Mouse (Mus musculus) MEL (cell line): ENCODE measurements around the gene Zbtb40. TPM values are rescaled to one million over a fixed set of nuclear protein-coding genes. Genes with fewer than 3 reads are reported as not detected.

Source experiments
- DNase-seq: peaks from one replicate; pipeline ENCODE4 v3.0.0; 2011; ENCODE audit warnings: low read depth, low spot score
- H3K27ac ChIP-seq: 2 replicates; pipeline ENCODE4 v1.5.1; 2012; ENCODE audit warnings: low read depth, mild to moderate bottlenecking, control low read depth, low read length, moderate library complexity; ENCODE audit not compliant: control insufficient read depth
- H3K27me3 ChIP-seq, 2 experiments: fragments of 150-350 bp in 1 of 2; sonication (generic) in 1 of 2; 2 replicates each; pipeline ENCODE4 v1.6.1; 2012; ENCODE audit warnings: low read length in 2 of 2, mild to moderate bottlenecking in 2 of 2, improper control_type of control experiment in 1 of 2, moderate library complexity in 1 of 2; ENCODE audit not compliant: insufficient read depth in 2 of 2, control insufficient read depth in 1 of 2
- H3K36me3 ChIP-seq, 2 experiments: 2 replicates each; pipeline ENCODE4 v1.6.1; 2012 to 2014; ENCODE audit warnings: low read length in 2 of 2, improper control_type of control experiment in 1 of 2, inconsistent platforms in 1 of 2, mild to moderate bottlenecking in 1 of 2; ENCODE audit not compliant: insufficient read depth in 2 of 2, control insufficient read depth in 1 of 2
- H3K4me1 ChIP-seq, 2 experiments: fragments of 150-350 bp in 1 of 2; sonication (generic) in 1 of 2; 2 replicates each; pipeline ENCODE4 v1.6.1; 2012; ENCODE audit warnings: low read length in 2 of 2, improper control_type of control experiment in 1 of 2, mild to moderate bottlenecking in 1 of 2; ENCODE audit not compliant: insufficient read depth in 2 of 2, control insufficient read depth in 1 of 2
- H3K4me3 ChIP-seq, 2 experiments: fragments of 150-350 bp in 1 of 2; sonication (generic) in 1 of 2; 2 replicates each; pipeline ENCODE4 v1.5.1; 2012; ENCODE audit warnings: low read depth in 2 of 2, low read length in 2 of 2, mild to moderate bottlenecking in 2 of 2, moderate library complexity in 2 of 2, control low read depth in 1 of 2, improper control_type of control experiment in 1 of 2; ENCODE audit not compliant: control insufficient read depth in 1 of 2, insufficient read depth in 1 of 2
- H3K79me2 ChIP-seq: 2 replicates; pipeline ENCODE4 v1.6.1; 2012; ENCODE audit warnings: mild to moderate bottlenecking, low read length, moderate library complexity; ENCODE audit not compliant: control insufficient read depth, poor library complexity, insufficient read depth
- H3K9ac ChIP-seq: 2 replicates; pipeline ENCODE4 v1.6.1; 2012; ENCODE audit warnings: low read depth, mild to moderate bottlenecking, control low read depth, low read length, moderate library complexity; ENCODE audit not compliant: control insufficient read depth, poor library complexity, severe bottlenecking
- H3K9me3 ChIP-seq: fragments of 150-350 bp; sonication (generic); replicated peaks from 2 replicates; pipeline ENCODE4 v1.6.1; 2012; ENCODE audit warnings: mild to moderate bottlenecking, low read length, improper control_type of control experiment, moderate library complexity; ENCODE audit not compliant: insufficient read depth
- BHLHE40 ChIP-seq: IDR thresholded peaks from 2 replicates; pipeline ENCODE4 v1.6.1; 2012; ENCODE audit warnings: low read depth, mild to moderate bottlenecking, inconsistent platforms, low read length, improper control_type of control experiment, borderline replicate concordance
- CTCF ChIP-seq, 3 experiments: IDR thresholded peaks in 2 of 3; conservative IDR thresholded peaks in 1 of 3; 2 replicates each; pipeline ENCODE4 v1.5.1; 2011 to 2012; ENCODE audit warnings: low read length in 3 of 3, low read depth in 2 of 3, mild to moderate bottlenecking in 2 of 3, improper control_type of control experiment in 1 of 3, inconsistent platforms in 1 of 3, mixed read lengths in 1 of 3, moderate library complexity in 1 of 3; ENCODE audit not compliant: control insufficient read depth in 1 of 3, insufficient read depth in 1 of 3, poor library complexity in 1 of 3, severe bottlenecking in 1 of 3
- ELF1 ChIP-seq: IDR thresholded peaks from 2 replicates; pipeline ENCODE4 v1.6.1; 2014; ENCODE audit warnings: low read depth, mild to moderate bottlenecking, inconsistent platforms, low read length, improper control_type of control experiment, moderate library complexity
- EP300 ChIP-seq, 2 experiments: IDR thresholded peaks; 2 replicates each; pipeline ENCODE4 v1.6.1; 2011; ENCODE audit warnings: improper control_type of control experiment in 2 of 2, low read length in 2 of 2, low read depth in 1 of 2, mild to moderate bottlenecking in 1 of 2
- ETS1 ChIP-seq: IDR thresholded peaks from 2 replicates; pipeline ENCODE4 v1.6.1; 2012; ENCODE audit warnings: low read depth, mild to moderate bottlenecking, inconsistent platforms, low read length, improper control_type of control experiment, moderate library complexity
- GABPA ChIP-seq: IDR thresholded peaks from 2 replicates; pipeline ENCODE4 v1.6.1; 2012; ENCODE audit warnings: low read depth, mild to moderate bottlenecking, inconsistent platforms, low read length, improper control_type of control experiment, moderate library complexity
- GATA1 ChIP-seq: IDR thresholded peaks from 2 replicates; pipeline ENCODE4 v1.6.1; 2011; ENCODE audit warnings: low read depth, low read length, improper control_type of control experiment
- HCFC1 ChIP-seq: IDR thresholded peaks from 2 replicates; pipeline ENCODE4 v1.6.1; 2012; ENCODE audit warnings: low read depth, mild to moderate bottlenecking, inconsistent platforms, low read length, improper control_type of control experiment, moderate library complexity
- KAT2A ChIP-seq: conservative IDR thresholded peaks from 2 replicates; pipeline ENCODE4 v1.6.1; 2012; ENCODE audit warnings: low read depth, low read length, improper control_type of control experiment, inconsistent platforms
- MAFK ChIP-seq: IDR thresholded peaks from 2 replicates; pipeline ENCODE4 v1.6.1; 2011; ENCODE audit warnings: low read depth, mild to moderate bottlenecking, low read length, improper control_type of control experiment, borderline replicate concordance
- MYC ChIP-seq: IDR thresholded peaks from 2 replicates; pipeline ENCODE4 v1.6.1; 2011; ENCODE audit warnings: low read depth, mild to moderate bottlenecking, low read length, improper control_type of control experiment, moderate library complexity
- NELFE ChIP-seq: IDR thresholded peaks from 2 replicates; pipeline ENCODE4 v1.6.1; 2011; ENCODE audit warnings: low read depth, low read length, improper control_type of control experiment
- NRF1 ChIP-seq: IDR thresholded peaks from 2 replicates; pipeline ENCODE4 v1.6.1; 2014; ENCODE audit warnings: low read depth, mild to moderate bottlenecking, inconsistent platforms, low read length, improper control_type of control experiment, moderate library complexity; ENCODE audit not compliant: poor library complexity, insufficient read depth, severe bottlenecking
- POLR2AphosphoS5 ChIP-seq: IDR thresholded peaks from 2 replicates; pipeline ENCODE4 v1.6.1; 2012; ENCODE audit warnings: low read depth, borderline replicate concordance, mild to moderate bottlenecking, inconsistent platforms, low read length, moderate library complexity, mixed read lengths
- RCOR1 ChIP-seq: IDR thresholded peaks from 2 replicates; pipeline ENCODE4 v1.6.1; 2012; ENCODE audit warnings: low read depth, mild to moderate bottlenecking, inconsistent platforms, low read length, improper control_type of control experiment
- SMC3 ChIP-seq: IDR thresholded peaks from 2 replicates; pipeline ENCODE4 v1.6.1; 2011; ENCODE audit warnings: low read depth, low read length, improper control_type of control experiment
- TAL1 ChIP-seq: IDR thresholded peaks from 2 replicates; pipeline ENCODE4 v1.6.1; 2012; ENCODE audit warnings: mild to moderate bottlenecking, inconsistent platforms, low read length, moderate library complexity, mixed read lengths
- TCF12 ChIP-seq: IDR thresholded peaks from 2 replicates; pipeline ENCODE4 v1.6.1; 2014; ENCODE audit warnings: low read depth, mild to moderate bottlenecking, inconsistent platforms, low read length, improper control_type of control experiment, moderate library complexity
- UBTF ChIP-seq: IDR thresholded peaks from 2 replicates; pipeline ENCODE4 v1.6.1; 2012; ENCODE audit warnings: low read depth, mild to moderate bottlenecking, inconsistent platforms, low read length, improper control_type of control experiment, moderate library complexity, borderline replicate concordance; ENCODE audit not compliant: insufficient read depth
- USF1 ChIP-seq: IDR thresholded peaks from 2 replicates; pipeline ENCODE4 v1.6.1; 2014; ENCODE audit warnings: low read depth, mild to moderate bottlenecking, inconsistent platforms, low read length, improper control_type of control experiment, moderate library complexity
- ZC3H11A ChIP-seq: IDR thresholded peaks from 2 replicates; pipeline ENCODE4 v1.6.1; 2012; ENCODE audit warnings: low read depth, mild to moderate bottlenecking, inconsistent platforms, low read length, improper control_type of control experiment
- ZMIZ1 ChIP-seq: IDR thresholded peaks from 2 replicates; pipeline ENCODE4 v1.6.1; 2012; ENCODE audit warnings: low read depth, mild to moderate bottlenecking, inconsistent platforms, low read length, improper control_type of control experiment, moderate library complexity
- ZNF384 ChIP-seq: IDR thresholded peaks from 2 replicates; pipeline ENCODE4 v1.6.1; 2012; ENCODE audit warnings: low read depth, mild to moderate bottlenecking, inconsistent platforms, low read length, improper control_type of control experiment
- polyA plus RNA-seq, 2 experiments: library from polyadenylated mRNA; stranded (reverse) in 1 of 2; unstranded in 1 of 2; fragments of >175 nt in 1 of 2; fragments of >200 nt in 1 of 2; gene quantifications; 2 replicates each; pipeline versions ENCODE4 v1.2.1 to v1.2.4; 2012; ENCODE audit warnings: low replicate concordance in 2 of 2, low read depth in 1 of 2; ENCODE audit not compliant: insufficient read length in 2 of 2, insufficient read depth in 1 of 2, missing spikeins in 1 of 2
- total RNA-seq: library from RNA; depleted of rRNA; stranded (reverse); fragments of 300-350 nt; gene quantifications from 2 replicates; pipeline ENCODE4 v1.2.3, GENCODE M21; 2012

The Zbtb40 gene
- total and polyA plus RNA-seq, 3 experiments: 9.6 to 14.4 TPM; not detected in 1

GRCm38 (mm10) chr4:136995361-136995760 is 53.2 kb downstream of the Zbtb40 start:
- no peaks in the 10 kb centered on the region for H3K4me1 ChIP-seq
- DNase-seq: no peak
- H3K9ac ChIP-seq: no peak overlapping the region

GRCm38 (mm10) chr4:136981993-136982695 is 66.5 kb downstream of the Zbtb40 start:
- Histone ChIP-seq H3K27me3 (no peaks in the 10 kb centered on the region), H3K9ac (no peak overlapping the region), H3K4me3 (no peak overlapping the region), H3K27ac (no peak overlapping the region), H3K79me2 (no peaks in the 10 kb centered on the region), H3K4me1 (no peaks in the 10 kb centered on the region), H3K36me3 (no peaks in the 10 kb centered on the region), H3K9me3 (no peaks in the 10 kb centered on the region)
- DNase-seq: no peak
- 0 out of 6 replicates have a peak, but pooled peaks of 1 of the 3 experiments have one; percentile 0 for TF ChIP-seq CTCF (IDR thresholded peaks at IDR 0.05 in 2 of 3, conservative IDR thresholded peaks at IDR 0.05 in 1 of 3; ENCODE audit: control insufficient read depth in 1 of 3, insufficient read depth in 1 of 3, low read depth in 2 of 3, low read length in 3 of 3, poor library complexity in 1 of 3, severe bottlenecking in 1 of 3)
- no peak for TF ChIP-seq GATA1
- no peak for TF ChIP-seq NELFE
- no peak for TF ChIP-seq GABPA
- TF ChIP-seq MAFK: no peak
- no peak for TF ChIP-seq TCF12
- TF ChIP-seq ELF1: no peak
- no peak for TF ChIP-seq KAT2A

More at GRCm38 (mm10) chr4:136995361-136995760, 53.2 kb downstream of the Zbtb40 start:
- no peaks in the 10 kb centered on the region for H3K79me2 ChIP-seq
- TF ChIP-seq TCF12 (no peak), EP300 (IDR thresholded peaks at IDR 0.05; ENCODE audit: low read depth in 1 of 2, low read length in 2 of 2) (no peak), HCFC1 (no peak), GABPA (no peak), MYC (no peak), BHLHE40 (no peak), MAFK (no peak), ZMIZ1 (no peak), ETS1 (no peak), UBTF (no peak), RCOR1 (no peak), ZNF384 (no peak), CTCF (IDR thresholded peaks at IDR 0.05 in 2 of 3, conservative IDR thresholded peaks at IDR 0.05 in 1 of 3; ENCODE audit: control insufficient read depth in 1 of 3, insufficient read depth in 1 of 3, low read depth in 2 of 3, low read length in 3 of 3, poor library complexity in 1 of 3, severe bottlenecking in 1 of 3) (no peak), KAT2A (no peak), SMC3 (no peak), POLR2AphosphoS5 (no peak), NRF1 (no peak), USF1 (no peak), ZC3H11A (no peak), TAL1 (no peak)
- TF ChIP-seq, all 39 proteins: peak for 0
- no peaks in the 10 kb centered on the region for H3K27me3 ChIP-seq
- no peaks in the 10 kb centered on the region for H3K9me3 ChIP-seq
- H3K4me3 ChIP-seq: no peak overlapping the region
- no peak overlapping the region for H3K27ac ChIP-seq
- no peaks in the 10 kb centered on the region; a peak in 1 of 4 replicates for H3K36me3 ChIP-seq
